Mouse (Mus musculus) cortical plate, adult 2 months (tissue): ENCODE measurements around the gene Sdhd.

Experiments
- CTCF ChIP-seq: fragments of 200-500 bp; IDR thresholded peaks from 2 replicates; pipeline ENCODE4 v1.5.1; 2011; ENCODE audit warnings: mild to moderate bottlenecking, control low read depth, low read length; ENCODE audit not compliant: insufficient read depth; ENCODE audit errors: extremely low read depth
- POLR2A ChIP-seq: fragments of 200-500 bp; IDR thresholded peaks from 2 replicates; pipeline ENCODE4 v1.6.1; 2011; ENCODE audit warnings: mild to moderate bottlenecking, low read length, control low read depth; ENCODE audit not compliant: insufficient read depth; ENCODE audit errors: extremely low read depth

DNA sequence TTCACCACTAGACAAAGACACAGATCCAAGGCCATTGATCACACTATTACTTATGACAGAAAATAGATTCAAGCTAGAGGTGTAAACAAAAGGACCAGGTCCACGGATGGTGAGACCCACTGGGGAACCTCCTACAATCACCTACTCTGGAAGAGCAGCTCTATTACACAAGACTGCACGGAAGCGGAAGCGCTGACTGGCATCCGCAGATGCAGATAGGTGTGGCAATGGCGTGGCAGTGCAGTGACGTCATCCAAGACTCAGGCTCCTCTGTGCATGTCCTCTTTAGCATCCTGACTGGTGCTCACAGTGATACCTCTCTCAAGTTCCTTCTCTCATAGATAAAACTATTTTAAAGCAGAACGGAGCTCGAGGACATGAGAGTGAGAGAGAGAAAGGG, 10.7 kb downstream of the Sdhd start:
- TF ChIP-seq CTCF (no peak), POLR2A (no peak)
